Mouse (Mus musculus): ENCODE measurements at regions not wholly inside any gene's neighbourhood (a gene's known extent, or its start where the extent isn't known, plus 50 kb on each side); places are given as distances from the start of the nearest gene placed in this dataset.
A peak's percentile ranks its signal among the peaks of the same experiment; 100 is the strongest.
"Not testable (repeated sequence)": the region's sequence is repeated elsewhere in the genome, so short reads cannot be mapped to it uniquely, and the experiment has no call there.

DNA sequence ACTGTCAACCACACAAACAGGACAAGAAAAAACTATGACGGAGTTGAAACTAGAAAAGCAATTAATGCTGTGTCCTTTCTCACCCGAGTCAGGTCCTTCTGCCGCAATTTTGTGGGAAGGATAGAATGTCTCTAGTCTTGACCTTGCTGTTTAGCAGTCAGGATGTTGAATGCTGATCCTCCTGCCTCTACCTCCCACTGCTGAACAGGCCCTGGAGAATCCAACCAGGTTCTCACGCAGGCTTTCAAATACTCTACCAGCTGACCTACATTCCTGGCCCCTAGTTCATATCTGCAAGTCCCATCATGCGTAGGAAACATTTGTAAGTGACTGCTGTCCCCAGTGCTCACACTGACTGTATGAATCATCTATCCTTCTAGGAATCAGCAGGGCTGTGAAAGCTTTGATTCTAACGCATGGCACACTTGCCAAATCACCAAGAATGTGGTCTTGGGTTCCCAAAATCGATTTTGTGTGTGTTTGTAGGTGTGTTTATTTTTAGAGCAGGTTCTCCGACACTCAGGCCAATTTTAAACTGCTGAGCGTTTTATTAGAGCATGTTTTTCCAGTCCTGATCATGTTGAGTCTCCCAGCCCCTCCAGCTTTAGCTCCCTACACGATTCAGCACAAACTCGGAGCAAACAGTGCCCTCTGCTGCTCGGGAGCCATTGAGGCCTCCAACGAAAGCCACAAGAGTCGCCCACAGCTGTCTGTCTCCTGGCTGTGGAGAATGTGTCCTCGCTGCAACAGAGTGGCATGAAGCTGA, 545.4 kb downstream of the Zfp704 start:
- peak; percentile 60 for DNase-seq (ENCODE audit: low spot score)

DNA sequence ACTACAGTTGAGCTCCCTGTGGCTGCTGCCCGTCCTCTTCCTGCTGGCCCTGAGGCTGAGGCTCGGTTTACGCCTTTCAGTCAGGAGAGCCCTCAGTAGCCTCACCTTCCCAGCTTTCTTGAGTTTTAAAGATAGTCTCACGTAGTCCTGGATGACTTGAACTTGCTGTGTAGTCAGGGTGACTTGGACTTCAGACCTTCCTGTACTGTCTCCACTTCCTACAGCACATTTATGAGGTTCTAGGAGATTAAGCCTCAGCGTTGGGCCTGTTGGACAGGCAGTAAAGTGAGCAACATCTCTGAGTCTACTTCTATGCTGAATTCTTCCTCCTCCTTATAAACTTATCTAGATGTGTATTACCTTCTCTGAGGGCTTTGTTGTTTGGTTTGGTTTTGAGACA, 546.2 kb downstream of the Zfp704 start:
- no peak for DNase-seq (ENCODE audit: low spot score)

DNA sequence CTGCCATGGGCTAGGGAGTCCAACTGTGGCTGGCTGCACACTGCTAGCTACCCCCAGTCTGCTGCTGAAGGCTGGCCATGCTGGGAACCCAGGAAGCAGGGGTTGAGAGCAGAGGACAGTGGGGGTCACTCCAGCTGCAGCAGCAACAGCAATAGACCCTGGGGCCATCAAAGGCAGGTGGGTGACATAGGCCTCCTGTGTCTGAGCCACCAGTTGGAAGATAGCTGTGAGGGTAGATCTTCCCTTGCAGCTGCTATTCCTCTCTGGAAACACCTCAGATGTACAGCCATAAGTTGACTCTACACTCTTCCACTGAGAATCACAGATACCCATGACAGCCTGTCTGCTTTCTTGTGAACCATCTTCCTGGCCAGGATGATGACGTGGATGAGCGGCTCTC, 548.5 kb downstream of the Zfp704 start:
- DNase-seq (ENCODE audit: low spot score), result no peak

DNA sequence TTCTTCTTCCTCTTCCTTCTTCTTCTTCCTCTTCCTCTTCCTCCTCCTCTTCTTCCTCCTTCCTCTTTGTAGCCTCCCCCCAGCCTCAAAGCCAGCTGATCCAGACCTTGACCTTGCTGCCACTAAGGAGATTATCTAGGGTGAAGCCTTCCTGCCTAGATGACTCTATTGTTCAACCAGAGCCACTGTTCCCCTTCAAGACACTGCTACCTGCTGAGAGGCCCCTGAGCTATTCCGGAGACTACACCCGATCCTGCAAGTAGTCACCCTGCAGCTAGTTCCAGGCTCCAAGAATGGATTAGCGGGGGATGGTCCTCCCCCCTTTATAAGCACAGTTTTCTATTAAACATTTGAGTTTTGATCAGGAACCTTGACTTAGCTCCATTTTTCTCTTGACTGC, 552.2 kb downstream of the Zfp704 start:
- DNase-seq (ENCODE audit: low spot score), result not testable (repeated sequence)

DNA sequence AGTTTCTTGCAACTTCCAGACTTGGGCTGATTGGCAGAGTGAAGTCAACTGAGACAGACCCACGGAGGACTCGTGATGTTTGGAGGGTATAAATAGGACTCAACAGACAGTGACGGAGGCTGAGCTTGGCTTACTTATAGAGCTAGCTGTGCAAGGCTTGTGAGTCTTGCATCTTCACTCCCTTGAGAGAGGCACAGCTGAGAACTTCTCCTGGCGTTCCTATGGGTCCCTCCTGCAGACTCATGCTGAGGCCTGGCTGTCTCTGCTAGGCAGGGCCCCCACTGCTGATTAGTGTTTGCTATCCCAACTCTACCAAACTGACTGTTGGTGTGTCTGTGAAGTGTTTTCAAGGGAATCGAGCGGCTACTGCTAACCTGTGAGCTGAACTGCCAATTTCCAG, 553.0 kb downstream of the Zfp704 start:
- DNase-seq (ENCODE audit: low spot score), result no peak

DNA sequence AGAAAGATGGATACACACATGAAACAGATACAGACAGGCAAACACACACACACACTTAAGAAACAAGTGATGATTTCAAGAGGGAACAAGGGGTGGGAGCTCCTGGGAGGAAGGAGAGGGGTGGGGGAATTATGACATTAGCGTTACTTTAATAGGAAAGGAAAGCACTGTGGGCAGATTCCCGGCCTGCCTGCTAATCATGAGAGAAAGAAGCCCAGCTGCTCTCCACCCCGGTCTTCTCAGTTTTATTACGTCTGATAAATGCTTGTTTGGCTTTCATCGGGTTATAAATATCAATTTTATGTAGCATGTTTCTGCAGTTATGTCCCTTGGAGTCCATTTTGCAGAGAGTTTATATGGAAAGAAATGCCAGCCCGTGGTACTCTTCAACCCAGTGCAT, 554.1 kb downstream of the Zfp704 start:
- no peak for DNase-seq (ENCODE audit: low spot score)
